Mouse (Mus musculus) heart, embryonic 11.5 days (tissue): ENCODE data around the gene Cux1. TPM values are rescaled to one million over a fixed set of nuclear protein-coding genes. Genes with fewer than 3 reads are reported as not detected.

Experiments used
- ATAC-seq: fragments of 200-750 bp; cut with Nextera tagmentation; replicated peaks from 2 replicates; pipeline ENCODE4 v1.8.0; 2017; ENCODE audit warnings: moderate library complexity; ENCODE audit not compliant: insufficient number of reproducible peaks, low FRiP score, low TSS enrichment
- H3K27ac ChIP-seq: fragments of 300-500 bp; sonication (generic); 2 replicates; pipeline ENCODE4 v1.5.1; 2014; ENCODE audit warnings: mild to moderate bottlenecking, low read depth, low read length
- H3K27me3 ChIP-seq: fragments of 300-500 bp; sonication (generic); 2 replicates; pipeline ENCODE4 v1.6.1; 2014; ENCODE audit warnings: mild to moderate bottlenecking, low read length, mixed read lengths; ENCODE audit not compliant: control insufficient read depth, insufficient read depth
- H3K36me3 ChIP-seq: fragments of 300-500 bp; sonication (generic); 2 replicates; pipeline ENCODE4 v1.6.1; 2014; ENCODE audit warnings: mild to moderate bottlenecking, low read length, moderate library complexity, mixed read lengths; ENCODE audit not compliant: control insufficient read depth, insufficient read depth
- H3K4me1 ChIP-seq: fragments of 300-500 bp; sonication (generic); 2 replicates; pipeline ENCODE4 v1.6.1; 2014; ENCODE audit warnings: low read length; ENCODE audit not compliant: control insufficient read depth, insufficient read depth
- H3K4me2 ChIP-seq: fragments of 300-500 bp; sonication (generic); 2 replicates; pipeline ENCODE4 v1.6.1; 2014; ENCODE audit warnings: mild to moderate bottlenecking, moderate library complexity
- H3K4me3 ChIP-seq: fragments of 300-500 bp; sonication (generic); 2 replicates; pipeline ENCODE4 v1.5.1; 2014; ENCODE audit warnings: low read depth, low read length
- H3K9ac ChIP-seq: fragments of 300-500 bp; sonication (generic); 2 replicates; pipeline ENCODE4 v1.6.1; 2014; ENCODE audit warnings: mild to moderate bottlenecking, low read depth, low read length, moderate library complexity
- H3K9me3 ChIP-seq: fragments of 300-500 bp; sonication (generic); replicated peaks from 2 replicates; pipeline ENCODE4 v1.6.1; 2016; ENCODE audit warnings: low read length; ENCODE audit not compliant: control insufficient read depth
- WGBS: fragments of 180-500 bp; shearing (Covaris S2); extraction: QIAGEN DNeasy Blood & Tissue Kit; methylation state at CpG from one replicate; pipeline ENCODE4 v1.1.7; 2014; ENCODE audit not compliant: insufficient replicate concordance; 5-methylcytosine and 5-hydroxymethylcytosine counted together
- polyA plus RNA-seq: library from polyadenylated mRNA; unstranded; fragments of >200 nt; fragmentation: Nextera tagmentation; extraction: Ambion mirVana; gene quantifications from 2 replicates; pipeline ENCODE4 v1.2.1, GENCODE M21; 2014

Cux1 gene
- polyA plus RNA-seq, 1 experiment from 2014 or later = 67.5 TPM

GRCm38 (mm10) chr5:136281351-136281750 lies 285.9 kb downstream of the Cux1 start:
- Histone ChIP-seq H3K27me3 (no peaks in the 10 kb centered on the region), H3K4me2 (no peak overlapping the region), H3K9me3 (no peaks in the 10 kb centered on the region), H3K36me3 (peaks cover 34% of the 10 kb centered on the region), H3K4me1 (no peaks in the 10 kb centered on the region), H3K27ac (no peak overlapping the region), H3K9ac (no peak overlapping the region), H3K4me3 (no peak overlapping the region)
- no peak for ATAC-seq
- WGBS = 57% methylated on average over 6 of the region's 6 CpGs

- Histone ChIP-seq H3K4me2 (no peak overlapping the region), H3K4me3 (no peak overlapping the region), H3K4me1 (no peaks in the 10 kb centered on the region), H3K9me3 (no peaks in the 10 kb centered on the region), H3K36me3 (peaks cover 36% of the 10 kb centered on the region), H3K27ac (no peak overlapping the region), H3K9ac (no peak overlapping the region), H3K27me3 (no peaks in the 10 kb centered on the region)
- no peak for ATAC-seq
- 79% methylated on average over 43 of the region's 43 CpGs for WGBS
These were observed 292.6 kb downstream of the Cux1 start for GRCm38 (mm10) chr5:136274739-136275138.

DNA sequence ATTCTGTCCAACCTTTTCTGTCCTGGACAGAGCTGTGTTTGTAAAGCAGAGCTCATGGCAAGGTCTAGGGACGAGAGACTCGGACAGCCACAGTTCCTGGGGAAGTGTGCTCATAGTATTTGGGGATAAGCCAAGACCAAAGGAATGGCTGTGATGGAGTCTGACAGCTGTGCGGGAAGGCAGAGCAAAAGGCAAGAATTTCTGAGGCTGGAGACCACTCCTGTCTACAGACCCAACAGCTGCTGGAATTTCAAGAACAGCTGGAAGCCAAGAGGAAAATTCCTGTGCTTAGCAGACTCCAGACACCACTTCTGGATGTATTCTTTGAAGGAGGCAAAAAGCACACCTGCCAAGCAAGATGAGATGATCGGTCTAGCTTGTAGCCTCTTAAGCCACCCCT lies 297.4 kb downstream of the Cux1 start:
- no peak for ATAC-seq

GRCm38 (mm10) chr5:136266077-136266476 lies 301.2 kb downstream of the Cux1 start:
- Histone ChIP-seq H3K4me3 (no peak overlapping the region), H3K4me2 (no peak overlapping the region), H3K4me1 (no peaks in the 10 kb centered on the region), H3K9me3 (no peaks in the 10 kb centered on the region), H3K27ac (no peak overlapping the region), H3K9ac (no peak overlapping the region), H3K36me3 (no peaks in the 10 kb centered on the region), H3K27me3 (no peaks in the 10 kb centered on the region)
- 59% methylated on average over 7 of the region's 7 CpGs for WGBS
- no peak; the same call in 1 of the 2 replicates for ATAC-seq

More for the DNA sequence above, 297.4 kb downstream of the Cux1 start:
- Histone ChIP-seq H3K4me3 (no peak overlapping the region), H3K4me1 (no peaks in the 10 kb centered on the region), H3K9me3 (no peaks in the 10 kb centered on the region), H3K9ac (no peak overlapping the region), H3K27ac (no peak overlapping the region), H3K4me2 (no peak overlapping the region), H3K36me3 (peaks cover 9% of the 10 kb centered on the region; the same call in 1 of the 2 replicates), H3K27me3 (no peaks in the 10 kb centered on the region)
- 75% methylated on average over 4 of the region's 4 CpGs for WGBS

- ATAC-seq = no peak
- 79% methylated on average over 4 of the region's 4 CpGs for WGBS
- Histone ChIP-seq H3K9me3 (no peaks in the 10 kb centered on the region), H3K27ac (no peak overlapping the region), H3K36me3 (no peaks in the 10 kb centered on the region), H3K9ac (no peak overlapping the region), H3K4me1 (no peaks in the 10 kb centered on the region), H3K4me3 (no peak overlapping the region), H3K27me3 (no peaks in the 10 kb centered on the region), H3K4me2 (no peak overlapping the region)
These were observed 303.9 kb downstream of the Cux1 start for GRCm38 (mm10) chr5:136263342-136263741.

- Histone ChIP-seq H3K36me3 (no peaks in the 10 kb centered on the region), H3K9ac (no peak overlapping the region), H3K4me1 (no peaks in the 10 kb centered on the region), H3K4me2 (no peak overlapping the region), H3K4me3 (no peak overlapping the region), H3K27me3 (no peaks in the 10 kb centered on the region), H3K27ac (no peak overlapping the region), H3K9me3 (no peaks in the 10 kb centered on the region)
- no peak for ATAC-seq
- 30% methylated on average over 6 of the region's 6 CpGs for WGBS
These were observed 308.4 kb downstream of the Cux1 start for GRCm38 (mm10) chr5:136258919-136259318.

- no peak for ATAC-seq
These were observed 314.4 kb downstream of the Cux1 start for GRCm38 (mm10) chr5:136252899-136253298.

GRCm38 (mm10) chr5:136251004-136251403 lies 316.3 kb downstream of the Cux1 start:
- Histone ChIP-seq H3K4me3 (no peak overlapping the region), H3K9ac (no peak overlapping the region), H3K4me1 (no peaks in the 10 kb centered on the region), H3K4me2 (no peak overlapping the region), H3K36me3 (0 out of 2 replicates have a peak, but pooled peaks cover 3% of the 10 kb centered on the region), H3K27me3 (no peaks in the 10 kb centered on the region), H3K9me3 (no peaks in the 10 kb centered on the region), H3K27ac (no peak overlapping the region)
- ATAC-seq = no peak
- 40% methylated on average over 7 of the region's 7 CpGs for WGBS

More at GRCm38 (mm10) chr5:136252899-136253298, 314.4 kb downstream of the Cux1 start:
- H3K9me3 ChIP-seq = no peaks in the 10 kb centered on the region
- no peak overlapping the region for H3K27ac ChIP-seq
- H3K4me2 ChIP-seq = no peak overlapping the region
- 0 out of 2 replicates have a peak, but pooled peaks cover 3% of the 10 kb centered on the region for H3K36me3 ChIP-seq
- WGBS = 13% methylated on average over 17 of the region's 17 CpGs
- no peak overlapping the region for H3K9ac ChIP-seq
- no peaks in the 10 kb centered on the region for H3K27me3 ChIP-seq
- no peaks in the 10 kb centered on the region for H3K4me1 ChIP-seq
- H3K4me3 ChIP-seq = no peak overlapping the region

GRCm38 (mm10) chr5:136248441-136248840 lies 318.8 kb downstream of the Cux1 start:
- H3K9ac ChIP-seq = no peak overlapping the region
- H3K27ac ChIP-seq = no peak overlapping the region
- no peak overlapping the region for H3K4me2 ChIP-seq
- no peaks in the 10 kb centered on the region for H3K9me3 ChIP-seq
- no peak overlapping the region for H3K4me3 ChIP-seq
- WGBS = 60% methylated on average over 6 of the region's 6 CpGs
- no peak for ATAC-seq
- H3K36me3 ChIP-seq = 0 out of 2 replicates have a peak, but pooled peaks cover 3% of the 10 kb centered on the region
- H3K4me1 ChIP-seq = peaks cover 9% of the 10 kb centered on the region; the same call in 1 of the 2 replicates
- H3K27me3 ChIP-seq = peaks cover 8% of the 10 kb centered on the region
